Mouse (Mus musculus): ENCODE measurements around the gene Ksr1.

- TF ChIP-seq CTCF (IDR thresholded peaks at IDR 0.05; ENCODE audit: control insufficient read depth, insufficient read depth, insufficient read length) (no peak), MAX (IDR thresholded peaks at IDR 0.05) (no peak), MYOD1 (IDR thresholded peaks at IDR 0.05; ENCODE audit: control insufficient read depth, insufficient read length, low read depth) (no peak)
Observed at GRCm38 (mm10) chr11:79057809-79058208, 88.4 kb downstream of the Ksr1 start.
